Mouse (Mus musculus): ENCODE data around the gene 2610528A11Rik.
"Not testable (repeated sequence)": the region's sequence is repeated elsewhere in the genome, so short reads cannot be mapped to it uniquely, and the experiment has no call there.

The 2610528A11Rik gene

GRCm38 (mm10) chr14:37113922-37114321 lies at the start of gene 2610528A11Rik:
Gene 2610528A11Rik, minus strand, starts transcription at chr14:37114022.
- no peak for DNase-seq (ENCODE audit: low read depth, low spot score)

GRCm38 (mm10) chr14:37163277-37163956 lies 49.6 kb upstream of the 2610528A11Rik start:
- DNase-seq (ENCODE audit: low read depth, low spot score): no peak

GRCm38 (mm10) chr14:37154391-37154790 lies 40.6 kb upstream of the 2610528A11Rik start:
- DNase-seq (ENCODE audit: low read depth, low spot score): no peak

- DNase-seq (ENCODE audit: low read depth, low spot score): no peak
These were observed 25.4 kb upstream of the 2610528A11Rik start for GRCm38 (mm10) chr14:37139051-37139710.

- DNase-seq (ENCODE audit: low read depth, low spot score): not testable (repeated sequence)
These were observed 23.8 kb upstream of the 2610528A11Rik start for GRCm38 (mm10) chr14:37137596-37137995.

GRCm38 (mm10) chr14:37136110-37136509 lies 22.3 kb upstream of the 2610528A11Rik start:
- no peak for DNase-seq (ENCODE audit: low read depth, low spot score)

GRCm38 (mm10) chr14:37135671-37136070 lies 21.8 kb upstream of the 2610528A11Rik start:
- no peak for DNase-seq (ENCODE audit: low read depth, low spot score)

GRCm38 (mm10) chr14:37135127-37135593 lies 21.3 kb upstream of the 2610528A11Rik start, which contains the start of gene Ghitm:
Gene Ghitm, minus strand, starts transcription at chr14:37135272.
- DNase-seq (ENCODE audit: low read depth, low spot score): peak; percentile 97

GRCm38 (mm10) chr14:37134304-37135126 lies 20.7 kb upstream of the 2610528A11Rik start:
- DNase-seq (ENCODE audit: low read depth, low spot score): no peak

- DNase-seq (ENCODE audit: low read depth, low spot score): peak; percentile 45
These were observed 13.8 kb upstream of the 2610528A11Rik start for GRCm38 (mm10) chr14:37127652-37128051.

GRCm38 (mm10) chr14:37119233-37119632 lies 5.4 kb upstream of the 2610528A11Rik start:
- DNase-seq (ENCODE audit: low read depth, low spot score): no peak

- no peak for DNase-seq (ENCODE audit: low read depth, low spot score)
These were observed 891 bp downstream of the 2610528A11Rik start for GRCm38 (mm10) chr14:37112931-37113330.

GRCm38 (mm10) chr14:37111371-37111770 lies 2.5 kb downstream of the 2610528A11Rik start:
- no peak for DNase-seq (ENCODE audit: low read depth, low spot score)

- DNase-seq (ENCODE audit: low read depth, low spot score): no peak
These were observed 3.4 kb downstream of the 2610528A11Rik start for GRCm38 (mm10) chr14:37110456-37110855.

- DNase-seq (ENCODE audit: low read depth, low spot score): no peak
These were observed 3.8 kb downstream of the 2610528A11Rik start for GRCm38 (mm10) chr14:37109975-37110374.

- no peak for DNase-seq (ENCODE audit: low read depth, low spot score)
These were observed 4.4 kb downstream of the 2610528A11Rik start for GRCm38 (mm10) chr14:37109460-37109859.

- no peak for DNase-seq (ENCODE audit: low read depth, low spot score)
These were observed 8.0 kb downstream of the 2610528A11Rik start for GRCm38 (mm10) chr14:37105846-37106245.

GRCm38 (mm10) chr14:37104747-37105146 lies 9.1 kb downstream of the 2610528A11Rik start:
- DNase-seq (ENCODE audit: low read depth, low spot score): no peak

GRCm38 (mm10) chr14:37102484-37102883 lies 11.3 kb downstream of the 2610528A11Rik start:
- DNase-seq (ENCODE audit: low read depth, low spot score): no peak

- no peak for DNase-seq (ENCODE audit: low read depth, low spot score)
These were observed 12.3 kb downstream of the 2610528A11Rik start for GRCm38 (mm10) chr14:37101531-37101930.

GRCm38 (mm10) chr14:37097956-37098530 lies 15.8 kb downstream of the 2610528A11Rik start, which contains the start of gene Cdhr1:
Gene Cdhr1, minus strand, starts transcription at chr14:37098347.
- peak; percentile 64 for DNase-seq (ENCODE audit: low read depth, low spot score)
